Mouse (Mus musculus): Measurements from ENCODE around the gene B230217C12Rik. TPM values are rescaled to one million over a fixed set of nuclear protein-coding genes. Genes with fewer than 3 reads are reported as not detected.
"Not testable (repeated sequence)": the region's sequence is repeated elsewhere in the genome, so short reads cannot be mapped to it uniquely, and the experiment has no call there.

The B230217C12Rik gene
- polyA plus RNA-seq, 1 experiment = 104 TPM

- DNase-seq (ENCODE audit: extremely low spot score in 1 of 2, low spot score in 1 of 2) = no peak
Observed at GRCm38 (mm10) chr11:97855473-97855872, 14.9 kb downstream of the B230217C12Rik start.

DNA sequence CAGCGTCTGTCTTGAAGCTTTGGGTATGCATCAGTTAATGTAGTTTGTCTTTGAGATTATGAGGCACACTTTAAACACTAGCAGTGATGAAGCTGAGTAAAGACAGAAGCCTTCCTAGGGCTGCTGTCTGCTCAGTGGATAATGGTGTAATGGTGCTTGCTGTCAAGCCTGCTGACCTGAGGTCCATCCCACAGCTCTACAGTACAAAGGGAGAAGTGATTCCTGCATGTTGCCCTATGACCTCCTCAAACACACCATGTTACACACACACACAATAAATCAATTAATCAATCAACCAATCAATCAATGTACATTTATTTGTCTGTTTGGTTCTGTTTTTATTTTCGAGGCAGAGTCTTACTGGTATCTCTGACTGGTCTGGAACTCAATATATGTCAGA lies 21.6 kb downstream of the B230217C12Rik start:
- no peak for DNase-seq (ENCODE audit: extremely low spot score in 1 of 2, low spot score in 1 of 2)

DNA sequence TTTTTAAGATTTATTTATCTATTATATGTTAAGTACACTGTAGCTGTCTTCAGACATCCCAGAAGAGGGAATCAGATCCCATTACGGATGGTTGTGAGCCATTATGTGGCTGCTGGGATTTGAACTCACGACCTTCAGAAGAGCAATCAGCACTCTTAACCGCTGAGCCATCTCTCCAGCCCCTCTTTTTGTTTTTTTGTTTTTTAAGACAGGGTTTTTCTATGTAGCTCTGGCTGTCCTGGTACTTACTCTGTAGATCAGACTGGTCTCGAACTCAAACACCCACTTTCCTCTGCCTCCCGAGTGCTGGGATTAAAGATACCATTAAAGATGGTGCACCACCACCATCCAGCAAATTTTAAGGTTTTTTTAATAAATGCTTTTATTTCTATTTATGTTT lies 24.8 kb downstream of the B230217C12Rik start:
- no peak for DNase-seq (ENCODE audit: extremely low spot score in 1 of 2, low spot score in 1 of 2)

DNA sequence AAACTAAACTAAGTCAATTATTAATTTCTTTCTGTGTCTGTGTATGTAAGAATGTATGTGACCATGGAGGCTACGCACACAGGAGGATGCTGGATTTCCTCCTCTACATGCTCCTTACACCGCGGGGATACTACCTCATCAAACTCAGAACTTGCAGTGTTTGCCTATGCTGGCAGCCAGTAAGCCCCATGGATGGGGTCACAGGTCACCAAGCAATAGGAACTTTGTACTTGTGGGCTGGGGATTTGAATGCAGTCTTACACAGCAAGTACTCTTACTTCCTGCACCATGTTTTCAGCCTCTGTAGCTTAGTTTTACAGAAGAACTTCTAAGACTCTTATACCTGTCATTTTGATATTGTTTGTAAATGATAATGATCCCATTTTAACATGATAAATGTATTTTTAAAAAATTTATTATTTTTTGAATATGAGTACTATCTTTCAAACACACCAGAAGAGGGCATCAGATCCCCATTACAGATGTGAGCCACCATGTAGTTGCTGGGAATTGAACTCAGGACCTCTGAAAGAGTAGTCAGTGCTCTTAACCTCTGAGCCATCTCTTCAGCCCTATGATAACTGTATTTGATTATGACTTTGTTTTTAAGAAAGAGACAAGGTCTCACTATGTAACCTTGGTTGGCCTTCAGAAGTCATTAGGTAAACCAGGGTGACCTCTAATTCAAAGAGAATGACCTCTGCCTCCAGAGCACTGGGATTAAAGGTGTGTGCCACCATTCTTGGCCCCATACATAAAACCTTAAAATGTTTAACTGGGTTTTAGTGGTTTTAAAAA lies 25.7 kb downstream of the B230217C12Rik start:
- DNase-seq (ENCODE audit: extremely low spot score in 1 of 2, low spot score in 1 of 2) = no peak

GRCm38 (mm10) chr11:97867591-97867990 lies 27.0 kb downstream of the B230217C12Rik start:
- DNase-seq (ENCODE audit: extremely low spot score in 1 of 2, low spot score in 1 of 2) = peak; percentile 61 to 69

GRCm38 (mm10) chr11:97872378-97872777 lies 31.8 kb downstream of the B230217C12Rik start:
- DNase-seq (ENCODE audit: extremely low spot score in 1 of 2, low spot score in 1 of 2) = not testable (repeated sequence)

DNA sequence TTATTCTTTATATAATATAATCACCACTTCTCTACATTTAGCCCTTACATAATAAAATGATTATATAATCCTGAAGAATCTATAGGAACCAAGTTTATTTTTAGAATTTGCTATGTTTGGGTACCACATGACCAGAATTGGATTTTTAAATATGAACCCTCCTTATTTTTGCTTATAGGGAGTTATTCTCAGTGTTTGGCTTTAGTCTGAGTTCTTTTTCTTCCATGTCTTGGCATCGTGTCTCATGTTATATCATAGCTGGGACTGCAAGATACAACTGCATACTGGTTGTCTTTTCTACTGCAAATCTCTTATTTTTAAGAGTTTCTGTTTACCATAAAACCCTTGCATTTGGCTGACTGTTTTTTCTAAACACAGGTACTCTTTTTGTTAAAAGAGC lies 33.8 kb downstream of the B230217C12Rik start:
- DNase-seq (ENCODE audit: extremely low spot score in 1 of 2, low spot score in 1 of 2) = peak in 1 of 2 experiments; percentile 34

GRCm38 (mm10) chr11:97877341-97877740 lies 36.8 kb downstream of the B230217C12Rik start:
- DNase-seq (ENCODE audit: extremely low spot score in 1 of 2, low spot score in 1 of 2) = no peak

- DNase-seq (ENCODE audit: extremely low spot score in 1 of 2, low spot score in 1 of 2) = no peak
Observed at GRCm38 (mm10) chr11:97880362-97880761, 39.8 kb downstream of the B230217C12Rik start.

- DNase-seq (ENCODE audit: extremely low spot score in 1 of 2, low spot score in 1 of 2) = peak; percentile 38 to 66
Observed at GRCm38 (mm10) chr11:97883542-97883917, 43.0 kb downstream of the B230217C12Rik start.

GRCm38 (mm10) chr11:97883918-97884600 lies 43.5 kb downstream of the B230217C12Rik start, which contains the start of gene Fbxo47:
Fbxo47 (minus strand) TSS chr11:97884154.
- peak; percentile 96 to 97 for DNase-seq (ENCODE audit: extremely low spot score in 1 of 2, low spot score in 1 of 2)

DNA sequence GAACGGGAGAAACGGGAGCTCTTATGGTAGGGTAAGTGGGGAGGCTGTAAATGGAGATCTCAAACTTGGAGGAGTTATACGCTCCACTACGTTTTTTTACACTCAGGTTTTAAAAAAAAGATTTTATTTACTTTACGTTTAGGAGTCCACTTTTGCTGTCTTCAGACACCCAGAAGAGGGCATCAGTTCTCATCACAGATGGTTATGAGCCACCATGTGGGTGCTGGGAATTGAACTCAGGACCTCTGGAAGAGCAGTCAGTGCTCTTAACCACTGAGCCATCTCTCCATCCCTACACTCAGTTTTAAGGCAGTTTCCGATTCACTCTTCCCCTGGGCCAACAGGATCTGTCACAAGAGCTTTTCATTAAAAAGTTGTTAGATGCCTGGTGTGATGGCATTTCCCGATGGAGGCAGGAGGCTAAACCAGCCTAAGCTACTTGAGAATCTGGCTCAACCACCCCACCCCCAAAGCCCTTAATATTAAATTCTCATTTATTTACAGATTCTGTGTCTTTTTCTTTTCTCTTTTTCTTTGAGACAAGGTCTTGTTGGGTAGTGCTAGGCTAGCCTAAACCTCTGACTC lies 44.1 kb downstream of the B230217C12Rik start:
- DNase-seq (ENCODE audit: extremely low spot score in 1 of 2, low spot score in 1 of 2) = no peak

GRCm38 (mm10) chr11:97885296-97885915 lies 44.8 kb downstream of the B230217C12Rik start:
- DNase-seq (ENCODE audit: extremely low spot score in 1 of 2, low spot score in 1 of 2) = no peak

- no peak for DNase-seq (ENCODE audit: extremely low spot score in 1 of 2, low spot score in 1 of 2)
Observed at GRCm38 (mm10) chr11:97891821-97892220, 51.2 kb downstream of the B230217C12Rik start.

Other genes with a start within 250 kb of the B230217C12Rik start
- gene Epop, start 211.1 kb upstream of the B230217C12Rik start, polyA plus RNA-seq (2012; rRNA removed) = 49.4 and 65.0 TPM in 2 replicates
- gene Mllt6, start 177.4 kb upstream of the B230217C12Rik start, polyA plus RNA-seq (2012; rRNA removed) = 74.9 and 84.0 TPM in 2 replicates
- 51.9 and 54.8 TPM in 2 replicates for gene Cisd3, start 155.0 kb upstream of the B230217C12Rik start, polyA plus RNA-seq (2012; rRNA removed)
- gene Pcgf2, start 140.3 kb upstream of the B230217C12Rik start, polyA plus RNA-seq (2012; rRNA removed) = 74.6 and 83.8 TPM in 2 replicates
- 241 and 243 TPM in 2 replicates for gene Psmb3, start 137.4 kb upstream of the B230217C12Rik start, polyA plus RNA-seq (2012; rRNA removed)
- gene Pip4k2b, start 96.1 kb upstream of the B230217C12Rik start, polyA plus RNA-seq (2012; rRNA removed) = 60.9 and 63.3 TPM in 2 replicates
- gene Cwc25, start 74.2 kb upstream of the B230217C12Rik start, polyA plus RNA-seq (2012; rRNA removed) = 18.0 and 19.0 TPM in 2 replicates
- gene 1700001P01Rik, start 64.9 kb upstream of the B230217C12Rik start, polyA plus RNA-seq (2012; rRNA removed) = 0.34 and 0.78 TPM in 2 replicates
- 342 and 345 TPM in 2 replicates for gene Rpl23, start 58.3 kb upstream of the B230217C12Rik start, polyA plus RNA-seq (2012; rRNA removed)
- 108 and 111 TPM in 2 replicates for gene Lasp1, start 41.8 kb upstream of the B230217C12Rik start, polyA plus RNA-seq (2012; rRNA removed)
- gene Fbxo47, start 43.4 kb downstream of the B230217C12Rik start, polyA plus RNA-seq (2012; rRNA removed) = 0.48 and 0.76 TPM in 2 replicates
- 11.1 and 11.4 TPM in 2 replicates for gene Plxdc1, start 145.7 kb downstream of the B230217C12Rik start, polyA plus RNA-seq (2012; rRNA removed)
- 3.2 and 3.4 TPM in 2 replicates for gene Arl5c, start 155.4 kb downstream of the B230217C12Rik start, polyA plus RNA-seq (2012; rRNA removed)
- 99.8 and 103 TPM in 2 replicates for gene Cacnb1, start 182.3 kb downstream of the B230217C12Rik start, polyA plus RNA-seq (2012; rRNA removed)
- gene Rpl19, start 185.9 kb downstream of the B230217C12Rik start, polyA plus RNA-seq (2012; rRNA removed) = 918 and 950 TPM in 2 replicates
- gene Stac2, start 212.7 kb downstream of the B230217C12Rik start, polyA plus RNA-seq (2012; rRNA removed) = 47.8 and 64.4 TPM in 2 replicates

Data from frontal cortex, adult 2 months (tissue).